Comparison of ENCODE assay signal across 9 mouse cellular contexts in genomic region chr5:122131076-122132051, GRCm38 (mm10). TPM values are rescaled to one million over a fixed set of nuclear protein-coding genes. Genes with fewer than 3 reads are reported as not detected.
DNase-seq lines count a peak whose midpoint lies in the region; ATAC-seq and TF ChIP-seq lines count a peak whose summit lies in the region.
"Had no signal": no experiment of that assay in that cellular context is flagged by ENCODE, and none has a peak within 500 bp of the region (broad histone marks: within the 10 kb centered on the region; RNA-seq: fewer than 3 reads in every experiment).

No protein-coding gene starts in this region.

- peaks cover 33% of the 10 kb centered on the region for H3K27me3 ChIP-seq in forebrain, embryonic 12.5 days
- H3K27me3 ChIP-seq in heart, embryonic 16.5 days (ENCODE audit: control insufficient read depth, insufficient read depth, low read length) = no peaks in the 10 kb centered on the region
- H3K27me3 ChIP-seq in liver, embryonic 16.5 days (ENCODE audit: control insufficient read depth, insufficient read depth, low read depth, low read length) = no peaks in the 10 kb centered on the region
- H3K27me3 ChIP-seq in neural tube, embryonic 12.5 days (replicated peaks) = peaks cover 2% of the 10 kb centered on the region; the same call in 1 of the 2 replicates
- no peaks in the 10 kb centered on the region for H3K27me3 ChIP-seq in stomach, postnatal 0 days (ENCODE audit: control insufficient read depth, insufficient read depth, low read length)

- no peak overlapping the region for H3K27ac ChIP-seq in forebrain, embryonic 12.5 days
- no peak overlapping the region for H3K27ac ChIP-seq in heart, embryonic 16.5 days (ENCODE audit: low read length)
- H3K27ac ChIP-seq in liver, embryonic 16.5 days (ENCODE audit: low read length) = peak overlapping the region; percentile 32
- no peak overlapping the region for H3K27ac ChIP-seq in neural tube, embryonic 12.5 days
- H3K27ac ChIP-seq in stomach, postnatal 0 days (replicated peaks) = no peak overlapping the region

- WGBS in forebrain, embryonic 12.5 days = 10% methylated on average over 34 of the region's 34 CpGs
- WGBS in heart, embryonic 16.5 days = 8% methylated on average over 34 of the region's 34 CpGs
- 3% methylated on average over 34 of the region's 34 CpGs for WGBS in liver, embryonic 16.5 days (ENCODE audit: insufficient replicate concordance)
- WGBS in neural tube, embryonic 12.5 days = 11% methylated on average over 34 of the region's 34 CpGs
- WGBS in stomach, postnatal 0 days = 7% methylated on average over 34 of the region's 34 CpGs

- TF ChIP-seq CTCF in stomach, postnatal 0 days (IDR thresholded peaks at IDR 0.05; ENCODE audit: low read depth) = peak; percentile 91

- no peaks in the 10 kb centered on the region for H3K9me3 ChIP-seq in forebrain, embryonic 12.5 days
- no peaks in the 10 kb centered on the region for H3K9me3 ChIP-seq in heart, embryonic 16.5 days (replicated peaks; ENCODE audit: control insufficient read depth, low read length)
- H3K9me3 ChIP-seq in liver, embryonic 16.5 days (replicated peaks; ENCODE audit: control insufficient read depth, low read length) = no peaks in the 10 kb centered on the region
- H3K9me3 ChIP-seq in neural tube, embryonic 12.5 days = no peaks in the 10 kb centered on the region
- no peaks in the 10 kb centered on the region for H3K9me3 ChIP-seq in stomach, postnatal 0 days (ENCODE audit: control insufficient read depth, low read length)

- H3K4me1 ChIP-seq in forebrain, embryonic 12.5 days = peaks cover 18% of the 10 kb centered on the region
- peaks cover 22% of the 10 kb centered on the region for H3K4me1 ChIP-seq in heart, embryonic 16.5 days (ENCODE audit: control insufficient read depth, insufficient read depth, low read length)
- peaks cover 24% of the 10 kb centered on the region for H3K4me1 ChIP-seq in liver, embryonic 16.5 days (ENCODE audit: control insufficient read depth, low read depth, low read length)
- peaks cover 16% of the 10 kb centered on the region for H3K4me1 ChIP-seq in neural tube, embryonic 12.5 days
- H3K4me1 ChIP-seq in stomach, postnatal 0 days (replicated peaks; ENCODE audit: control insufficient read depth, insufficient read depth) = no peaks in the 10 kb centered on the region

- H3K36me3 ChIP-seq in forebrain, embryonic 12.5 days (replicated peaks) = no peaks in the 10 kb centered on the region
- no peaks in the 10 kb centered on the region for H3K36me3 ChIP-seq in heart, embryonic 16.5 days (ENCODE audit: control insufficient read depth, insufficient read depth)
- no peaks in the 10 kb centered on the region for H3K36me3 ChIP-seq in liver, embryonic 16.5 days (ENCODE audit: control insufficient read depth, insufficient read depth)
- H3K36me3 ChIP-seq in neural tube, embryonic 12.5 days = no peaks in the 10 kb centered on the region
- H3K36me3 ChIP-seq in stomach, postnatal 0 days (ENCODE audit: control insufficient read depth, insufficient read depth, low read length) = no peaks in the 10 kb centered on the region

- DNase-seq in CD8-positive naive resting alpha-beta T cell, adult 2 months (ENCODE audit: low read depth in 2 of 2, low spot score in 2 of 2) = peak; percentile 90 to 93
- DNase-seq in c-Kit-positive CD71-negative TER-119-negative erythroid progenitor cells, embryonic 14.5 days (ENCODE audit: low read depth) = peak; percentile 84
- peak; percentile 84 to 96 for DNase-seq in kidney, postnatal 36 days
- peak; percentile 91 for DNase-seq in stomach, postnatal 0 days (ENCODE audit: low spot score)

- peak; percentile 19 for TF ChIP-seq EP300 in stomach, postnatal 0 days (optimal IDR thresholded peaks at IDR 0.05)

- peak; percentile 46; the same call in 1 of the 2 replicates for ATAC-seq in forebrain, embryonic 12.5 days (ENCODE audit: low FRiP score)
- ATAC-seq in heart, embryonic 16.5 days (replicated peaks; ENCODE audit: extremely low read depth, insufficient read depth, low FRiP score) = peak; percentile 57
- peak; percentile 77 for ATAC-seq in liver, embryonic 16.5 days (ENCODE audit: low read depth)
- peak; percentile 33; the same call in 1 of the 2 replicates for ATAC-seq in neural tube, embryonic 12.5 days (ENCODE audit: low FRiP score, low read depth)
- ATAC-seq in stomach, postnatal 0 days (ENCODE audit: low FRiP score, low TSS enrichment) = peak; percentile 64; the same call in 1 of the 2 replicates

- peak overlapping the region; percentile 54 for H3K9ac ChIP-seq in forebrain, embryonic 12.5 days
- H3K9ac ChIP-seq in heart, embryonic 16.5 days (ENCODE audit: low read length) = peak overlapping the region; percentile 64
- peak overlapping the region; percentile 63 for H3K9ac ChIP-seq in liver, embryonic 16.5 days (ENCODE audit: low read depth, low read length)
- H3K9ac ChIP-seq in neural tube, embryonic 12.5 days = peak overlapping the region; percentile 38; the same call in 1 of the 2 replicates
- H3K9ac ChIP-seq in stomach, postnatal 0 days (ENCODE audit: low read length) = peak overlapping the region; percentile 48

- H3K4me2 ChIP-seq in forebrain, embryonic 12.5 days = peak overlapping the region; percentile 68
- peak overlapping the region; percentile 76 for H3K4me2 ChIP-seq in heart, embryonic 16.5 days (ENCODE audit: low read depth, low read length)
- peak overlapping the region; percentile 95 for H3K4me2 ChIP-seq in liver, embryonic 16.5 days (ENCODE audit: low read depth, low read length)
- peak overlapping the region; percentile 73 for H3K4me2 ChIP-seq in neural tube, embryonic 12.5 days (replicated peaks)
- peak overlapping the region; percentile 91 for H3K4me2 ChIP-seq in stomach, postnatal 0 days (replicated peaks; ENCODE audit: low read depth)

- peak overlapping the region; percentile 40 for H3K4me3 ChIP-seq in forebrain, embryonic 12.5 days (replicated peaks)
- peak overlapping the region; percentile 48 for H3K4me3 ChIP-seq in heart, embryonic 16.5 days (ENCODE audit: low read length)
- peak overlapping the region; percentile 63 for H3K4me3 ChIP-seq in liver, embryonic 16.5 days (ENCODE audit: low read depth, low read length)
- H3K4me3 ChIP-seq in neural tube, embryonic 12.5 days = peak overlapping the region; percentile 33
- peak overlapping the region; percentile 41 for H3K4me3 ChIP-seq in stomach, postnatal 0 days (ENCODE audit: low read depth, low read length)

RNA-seq across cellular contexts. Expression of gene Ccdc63, which starts 9.3 kb away (rescaled TPM):
- polyA plus RNA-seq in forebrain, embryonic 12.5 days (2016; fragmentation: Nextera tagmentation; extraction: Ambion mirVana) = not detected in 2 replicates
- polyA plus RNA-seq in heart, embryonic 16.5 days (2015; fragmentation: Nextera tagmentation; extraction: Ambion mirVana) = 0.12 and 0.56 TPM in 2 replicates
- polyA plus RNA-seq in liver, embryonic 16.5 days (2015; fragmentation: Nextera tagmentation; extraction: Ambion mirVana) = not detected in 2 replicates
- polyA plus RNA-seq in neural tube, embryonic 12.5 days (2016; fragmentation: Nextera tagmentation; extraction: Ambion mirVana) = not detected in 2 replicates
- 0.07 TPM in 2 replicates for polyA plus RNA-seq in stomach, postnatal 0 days (2015; fragmentation: Nextera tagmentation; extraction: Ambion mirVana)
- polyA plus RNA-seq: large intestine, adult 2 months had no signal

RNA-seq across cellular contexts. Expression of gene Ppp1cc, which starts 26.7 kb away (rescaled TPM):
- polyA plus RNA-seq in forebrain, embryonic 12.5 days (2016; fragmentation: Nextera tagmentation; extraction: Ambion mirVana) = 324 and 337 TPM in 2 replicates
- polyA plus RNA-seq in heart, embryonic 16.5 days (2015; fragmentation: Nextera tagmentation; extraction: Ambion mirVana) = 237 and 248 TPM in 2 replicates
- polyA plus RNA-seq in liver, embryonic 16.5 days (2015; fragmentation: Nextera tagmentation; extraction: Ambion mirVana) = 109 and 114 TPM in 2 replicates
- 306 and 318 TPM in 2 replicates for polyA plus RNA-seq in neural tube, embryonic 12.5 days (2016; fragmentation: Nextera tagmentation; extraction: Ambion mirVana)
- polyA plus RNA-seq in stomach, postnatal 0 days (2015; fragmentation: Nextera tagmentation; extraction: Ambion mirVana) = 104 and 112 TPM in 2 replicates

RNA-seq across cellular contexts. Expression of gene Myl2, which starts 30.6 kb away (rescaled TPM):
- 1.5 and 2.5 TPM in 2 replicates for polyA plus RNA-seq in forebrain, embryonic 12.5 days (2016; fragmentation: Nextera tagmentation; extraction: Ambion mirVana)
- 7,978 and 9,755 TPM in 2 replicates for polyA plus RNA-seq in heart, embryonic 16.5 days (2015; fragmentation: Nextera tagmentation; extraction: Ambion mirVana)
- polyA plus RNA-seq in liver, embryonic 16.5 days (2015; fragmentation: Nextera tagmentation; extraction: Ambion mirVana) = 1.9 and 2.3 TPM in 2 replicates
- 0.80 and 6.0 TPM in 2 replicates for polyA plus RNA-seq in neural tube, embryonic 12.5 days (2016; fragmentation: Nextera tagmentation; extraction: Ambion mirVana)
- 0.21 and 0.30 TPM in 2 replicates for polyA plus RNA-seq in stomach, postnatal 0 days (2015; fragmentation: Nextera tagmentation; extraction: Ambion mirVana)

Comparison
In these comparisons a context has a peak if more than half of its experiments do, and no peak if none do; other contexts are left out.
1. RNA of gene Myl2, which starts 30.6 kb away (polyA plus RNA-seq): 7,978 to 9,755 TPM in heart, embryonic 16.5 days; 1.9 to 2.3 TPM in liver, embryonic 16.5 days, 1.5 to 2.5 TPM in forebrain, embryonic 12.5 days, 0.80 to 6.0 TPM in neural tube, embryonic 12.5 days and 0.21 to 0.30 TPM in stomach, postnatal 0 days; every median in the first group is over 1,000 times any median in the second.
2. Peak in every context shown above with its lines, with median percentiles within 50 percentile points of each other: DNase-seq, ATAC-seq, H3K4me2 ChIP-seq, H3K4me3 ChIP-seq and H3K9ac ChIP-seq.